Mouse (Mus musculus): ENCODE results near the gene Ifna5. TPM values are rescaled to one million over a fixed set of nuclear protein-coding genes. Genes with fewer than 3 reads are reported as not detected.

The Ifna5 gene
- total RNA-seq, 2 experiments from 2014 or later = not detected

DNA sequence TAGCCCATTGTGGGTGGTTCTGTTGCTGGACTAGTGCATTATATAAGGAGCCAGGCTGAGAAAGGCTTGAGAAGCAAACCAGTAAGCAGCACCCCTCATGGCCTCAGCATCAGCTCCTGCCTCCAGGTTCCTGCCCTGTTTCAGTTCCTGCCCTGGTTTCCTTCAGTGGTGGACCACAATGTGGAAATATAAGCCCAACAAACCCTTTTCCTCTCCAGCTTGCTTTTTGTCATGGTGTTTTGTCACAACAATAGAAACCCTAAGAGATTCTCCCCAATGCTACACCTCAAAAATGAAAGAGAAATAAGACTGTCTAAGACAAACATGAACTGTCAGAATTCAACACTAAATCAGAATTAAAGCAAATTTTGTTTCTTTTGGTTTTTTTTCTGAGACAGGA is 23.9 kb downstream of the Ifna5 start:
- intact Hi-C loops (cut with DNase I) = no loop called here
- no peak for DNase-seq (ENCODE audit: low spot score)

DNA sequence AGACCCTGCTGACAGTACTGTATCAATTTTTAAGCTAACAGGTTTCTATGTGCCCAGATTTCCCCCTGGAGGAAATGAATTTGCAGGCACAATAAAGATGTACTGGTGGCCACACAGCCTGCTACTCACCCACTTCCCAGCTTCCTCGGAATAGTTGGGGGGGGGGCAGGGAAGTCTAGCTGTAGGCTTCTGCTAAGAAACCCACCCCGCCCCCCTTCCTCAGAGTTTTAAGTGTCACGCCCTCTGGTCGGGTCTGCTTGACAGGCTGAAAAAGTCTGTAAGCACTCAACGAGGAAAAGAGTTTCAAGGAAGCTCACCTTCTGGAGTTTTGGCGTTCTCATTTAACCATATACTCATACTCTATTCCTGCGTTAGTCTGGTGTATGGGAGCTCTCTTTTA is 28.0 kb downstream of the Ifna5 start:
- no peak for DNase-seq (ENCODE audit: low spot score)
- intact Hi-C loops (cut with DNase I) = no loop called here

DNA sequence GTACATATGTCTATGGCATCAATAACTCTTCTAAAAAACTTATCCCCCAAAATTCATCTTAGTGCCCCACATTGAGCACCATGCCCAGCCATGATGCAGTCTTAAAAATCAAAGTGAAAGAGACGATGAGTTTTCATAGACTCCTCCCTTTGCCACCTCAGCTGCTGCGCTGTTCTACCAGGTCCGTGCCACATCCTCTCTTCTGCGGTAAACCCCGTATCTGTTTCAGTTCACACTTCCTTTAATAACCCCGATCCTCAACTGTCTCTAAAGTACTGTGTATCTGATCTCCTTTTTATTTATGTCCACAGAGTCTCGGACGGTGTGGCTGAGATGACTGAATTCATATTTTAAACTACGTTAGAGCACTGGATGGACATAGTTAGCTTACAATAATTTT is 29.3 kb downstream of the Ifna5 start:
- no peak for DNase-seq (ENCODE audit: low spot score)
- intact Hi-C loops (cut with DNase I) = no loop called here

DNA sequence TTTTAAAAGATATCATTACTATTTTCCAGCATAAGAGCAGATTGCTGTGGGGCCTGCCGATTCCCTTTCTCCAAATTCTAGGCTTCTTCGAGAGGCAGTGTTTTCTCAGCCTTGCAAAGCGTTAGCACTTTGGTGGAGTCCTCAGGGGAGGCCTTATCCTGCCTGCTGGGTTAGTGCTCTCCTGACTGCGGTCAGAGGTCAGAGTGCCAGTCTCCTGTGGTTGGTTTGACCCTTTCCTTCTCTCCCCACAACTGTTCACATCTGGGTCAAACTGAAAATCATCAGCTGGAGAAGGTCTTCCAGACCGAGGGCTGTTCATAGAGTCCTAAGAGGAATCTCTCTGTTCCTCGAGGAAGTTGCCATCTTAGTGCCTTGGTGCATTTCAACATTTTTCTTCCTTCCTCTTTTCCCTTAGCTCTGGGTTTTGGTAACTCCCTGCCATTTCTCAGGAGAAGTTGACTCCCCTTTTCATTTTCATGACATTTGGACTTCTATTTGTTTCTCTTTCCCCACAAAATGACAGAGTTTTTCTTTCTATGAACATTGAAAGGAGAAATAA is 29.8 kb downstream of the Ifna5 start:
- intact Hi-C loops (cut with DNase I) = no loop called here
- DNase-seq (ENCODE audit: low spot score) = no peak

DNA sequence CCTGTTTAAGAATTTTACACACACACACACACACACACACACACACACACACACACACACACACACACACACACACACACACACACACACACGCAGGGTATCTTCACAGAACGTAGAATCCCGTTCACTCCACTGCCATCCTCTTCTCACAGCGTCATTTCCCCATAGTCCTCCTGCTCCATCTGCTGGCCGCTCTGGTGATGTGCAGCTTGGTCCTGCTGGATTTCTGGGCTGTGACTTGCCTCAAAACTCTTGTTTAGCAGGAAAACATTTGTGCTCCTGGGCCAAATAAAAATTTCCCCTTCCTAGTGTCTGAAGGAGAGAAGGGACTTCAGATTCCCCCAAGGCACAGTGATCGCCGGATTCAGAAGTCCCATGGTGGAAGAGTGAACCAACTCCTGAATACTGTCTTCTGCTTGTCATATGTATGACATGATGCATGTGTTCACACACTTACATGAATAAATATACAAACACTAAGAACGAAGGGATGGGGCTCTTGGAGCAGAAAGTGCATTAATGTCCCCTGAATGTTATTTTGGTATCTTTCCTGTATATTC is 32.1 kb downstream of the Ifna5 start:
- intact Hi-C loops (cut with DNase I) = no loop called here
- peak; percentile 35 for DNase-seq (ENCODE audit: low spot score)

DNA sequence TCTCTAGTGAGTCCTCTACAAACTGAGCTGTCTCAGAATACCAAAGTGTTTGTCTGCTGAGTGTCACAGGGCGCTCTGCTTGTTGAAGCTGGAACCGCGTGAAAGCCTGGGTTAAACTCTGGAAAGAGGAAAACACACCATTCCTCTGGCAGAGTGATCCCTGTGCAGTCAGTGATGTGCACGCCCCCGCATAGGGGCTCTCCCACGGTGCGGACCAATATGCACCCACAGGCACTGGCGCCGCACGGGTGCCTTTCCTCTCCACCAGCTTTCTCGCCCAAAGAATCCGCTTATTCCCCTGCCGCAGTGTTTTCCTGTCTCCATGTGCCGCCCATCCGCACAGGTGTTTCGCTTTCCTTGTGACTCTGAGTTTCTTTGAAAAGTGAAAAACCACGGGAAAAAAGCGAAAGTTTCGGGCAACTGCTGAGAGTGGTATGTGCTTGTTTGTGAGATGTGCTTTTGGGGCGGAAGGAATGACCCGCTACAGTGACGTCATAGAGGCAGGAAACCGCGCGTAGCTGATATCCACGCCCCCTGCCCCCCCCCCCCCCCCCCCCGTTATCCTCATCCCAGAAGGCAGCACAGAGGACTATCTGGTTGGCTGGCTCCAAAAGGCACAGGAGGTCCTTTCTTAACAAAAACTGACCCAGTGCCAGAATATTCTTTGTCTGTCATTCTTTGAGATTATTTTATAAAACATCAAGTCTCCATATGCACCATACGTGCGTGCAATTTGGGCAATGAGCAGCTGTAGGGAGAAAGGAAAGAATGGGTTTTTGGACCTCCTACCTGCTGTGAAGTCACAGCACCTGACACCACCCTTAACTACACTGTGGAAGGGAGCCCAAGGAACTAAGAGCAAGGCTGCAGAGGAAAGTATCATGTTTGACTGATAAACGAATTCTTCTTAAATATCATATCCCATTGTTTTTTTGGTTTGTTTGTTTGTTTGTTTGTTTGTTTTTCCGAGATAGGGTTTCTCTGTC is 32.9 kb downstream of the Ifna5 start:
- intact Hi-C loops (cut with DNase I) = no loop called here
- DNase-seq (ENCODE audit: low spot score) = no peak

DNA sequence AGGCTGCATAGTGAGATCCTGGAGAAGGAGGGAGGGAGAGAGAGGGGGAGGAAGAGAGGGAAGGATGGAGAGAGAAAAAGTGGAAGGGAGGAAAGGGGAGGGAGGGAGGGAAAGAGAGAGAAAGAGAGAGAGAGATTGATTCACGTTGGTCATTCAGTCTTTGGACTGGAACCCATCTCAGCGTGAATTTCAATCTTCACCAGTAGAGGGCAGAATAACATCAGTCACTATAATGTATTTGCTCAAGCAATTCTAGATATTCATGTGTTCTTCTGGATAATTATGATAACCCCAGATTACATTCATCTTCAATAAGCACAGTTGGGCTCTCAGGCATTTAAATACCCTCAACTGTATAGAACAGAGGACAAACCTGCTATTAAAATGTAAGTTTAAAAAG is 37.4 kb downstream of the Ifna5 start:
- no peak for DNase-seq (ENCODE audit: low spot score)
- intact Hi-C loops (cut with DNase I) = loop anchor here (1.0 to 10.0 kb wide), 3 partner anchors 64 to 652 kb away; no protein-coding TSS in a partner anchor

DNA sequence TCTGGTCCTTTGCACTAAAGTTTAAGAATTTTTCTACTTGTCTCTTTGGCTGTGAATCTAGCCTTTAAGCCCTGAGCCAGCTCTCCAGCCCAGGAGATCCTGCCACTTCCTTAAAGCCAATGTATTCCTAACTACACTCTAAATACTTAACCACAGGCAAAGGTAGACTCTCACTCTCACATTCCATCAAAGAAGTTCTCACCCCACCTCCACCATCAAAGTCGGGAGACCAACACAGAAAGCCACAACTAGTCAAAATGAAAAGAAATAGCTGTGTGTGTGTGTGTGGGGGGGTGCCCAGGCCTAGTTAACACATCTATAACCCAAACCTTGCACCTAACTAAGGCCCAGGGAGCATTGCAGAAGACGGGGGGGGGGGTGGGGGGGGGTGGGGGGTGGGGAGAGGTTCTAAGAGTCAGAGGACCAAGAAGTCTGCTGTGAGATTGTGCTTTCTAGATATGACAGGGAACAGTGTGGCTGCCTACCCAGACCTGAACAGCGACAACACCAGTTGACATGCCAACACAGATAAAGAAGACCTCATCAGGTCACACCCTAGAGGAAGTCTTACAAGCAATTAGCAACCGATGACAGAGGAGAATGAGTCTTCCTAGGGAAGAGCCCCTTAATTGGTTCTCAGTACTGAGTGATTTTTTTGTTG is 40.2 kb downstream of the Ifna5 start:
- no peak for DNase-seq (ENCODE audit: low spot score)
- intact Hi-C loops (cut with DNase I) = loop anchor here (10.0 kb wide), 1 partner anchor 649 kb away; no protein-coding TSS in a partner anchor

DNA sequence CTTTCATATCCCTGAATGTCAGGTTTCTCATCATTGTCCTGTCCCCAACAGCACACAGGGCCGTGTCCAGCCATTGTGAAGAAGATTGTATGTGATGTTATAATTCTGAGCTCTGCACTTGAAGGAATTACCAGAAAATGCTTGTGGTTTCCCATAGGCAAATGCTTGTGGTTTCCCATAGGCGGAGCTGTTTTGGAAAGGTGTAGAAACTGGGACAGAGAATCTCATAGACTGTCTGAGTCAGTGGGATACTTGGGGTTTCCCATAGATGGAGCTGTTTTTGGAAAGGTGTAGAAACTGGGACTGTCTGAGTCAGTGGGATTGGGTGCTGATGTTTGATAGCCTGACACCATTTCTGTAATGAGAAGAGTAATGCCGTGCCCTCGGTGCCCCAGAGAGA is 41.2 kb downstream of the Ifna5 start:
- no peak for DNase-seq (ENCODE audit: low spot score)

DNA sequence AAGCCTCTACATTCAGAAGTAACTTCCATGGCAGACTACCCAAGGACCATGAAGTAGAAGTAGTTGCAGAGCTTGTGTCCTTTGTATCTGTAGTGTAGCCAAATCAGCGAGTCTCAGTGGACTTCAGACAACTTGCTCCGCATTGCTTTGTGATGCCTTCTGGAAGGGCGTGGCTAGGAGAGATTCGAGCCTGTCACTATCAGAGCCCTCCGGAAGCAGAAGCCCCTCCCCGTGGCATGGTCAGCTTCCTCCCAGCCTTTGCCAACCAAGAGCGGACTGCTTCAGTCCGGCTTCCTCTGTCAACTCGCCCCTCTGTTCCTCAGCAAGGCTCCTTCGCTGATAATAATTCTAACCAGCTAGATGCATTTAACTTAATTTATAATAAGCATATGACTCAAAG is 42.9 kb downstream of the Ifna5 start:
- intact Hi-C loops (cut with DNase I) = loop anchor here (10.0 kb wide), 1 partner anchor 647 kb away; no protein-coding TSS in a partner anchor
- DNase-seq (ENCODE audit: low spot score) = no peak

More for the DNA sequence above, 41.2 kb downstream of the Ifna5 start:
- intact Hi-C loops (cut with DNase I) = loop anchor here (10.0 kb wide), 1 partner anchor 648 kb away; no protein-coding TSS in a partner anchor

DNA sequence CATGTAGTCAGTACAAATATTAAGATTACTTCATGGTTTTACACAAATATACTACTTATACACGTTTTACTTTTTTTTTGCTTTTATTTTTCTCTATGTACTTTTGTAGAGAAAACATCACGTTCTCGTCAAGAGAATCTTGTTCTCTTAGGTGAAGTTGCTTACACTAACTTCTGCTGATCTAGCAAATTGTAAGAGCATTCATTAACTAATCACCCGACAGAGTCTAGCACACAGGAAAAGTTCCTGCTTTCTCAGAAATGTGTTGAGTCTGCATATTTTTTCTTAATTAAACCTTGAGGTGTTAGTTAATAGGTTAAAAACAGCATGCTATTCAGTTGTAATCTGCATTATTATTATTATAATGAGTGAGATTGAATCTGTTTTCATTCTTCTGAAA is 43.4 kb downstream of the Ifna5 start:
- intact Hi-C loops (cut with DNase I) = loop anchor here (10.0 kb wide), 1 partner anchor 646 kb away; no protein-coding TSS in a partner anchor
- no peak for DNase-seq (ENCODE audit: low spot score)

DNA sequence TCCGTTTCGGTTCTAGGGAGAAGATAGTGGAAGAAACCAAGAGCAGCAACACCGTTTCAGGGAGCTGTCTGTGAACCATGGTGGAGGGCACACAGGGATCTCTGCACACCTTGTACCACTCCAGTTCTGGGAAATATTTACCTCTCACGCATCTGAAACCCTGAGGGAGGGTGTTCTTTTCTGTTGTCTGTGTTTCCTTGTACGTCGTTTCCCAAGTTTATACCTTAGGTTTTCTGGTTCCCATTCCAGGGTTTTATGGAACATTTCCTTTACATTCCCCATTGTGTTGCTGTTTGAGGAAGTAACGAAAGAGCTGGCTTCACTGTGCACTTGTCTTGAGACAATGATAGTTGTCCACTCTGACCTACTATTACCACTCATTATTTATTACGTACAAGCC is 44.8 kb downstream of the Ifna5 start, which contains the start of gene Ifne:
Gene Ifne (minus strand): TSS at position 101 of the 400 bp plus-strand sequence.
- intact Hi-C loops (cut with DNase I) = no loop called here
- no peak for DNase-seq (ENCODE audit: low spot score)

Other genes starting within 250 kb of the Ifna5 start
- not detected for gene Ifna9, start 243.1 kb upstream of the Ifna5 start, total RNA-seq (2021)
- not detected for gene Ifna12, start 232.1 kb upstream of the Ifna5 start, total RNA-seq (2021)
- not detected for gene C87499, start 201.1 kb upstream of the Ifna5 start, total RNA-seq (2021)
- gene Ifna13, start 191.1 kb upstream of the Ifna5 start, total RNA-seq (2021) = not detected
- gene Ifna16, start 158.6 kb upstream of the Ifna5 start, total RNA-seq (2021) = not detected
- not detected for gene Ifna2, start 151.6 kb upstream of the Ifna5 start, total RNA-seq (2021)
- not detected for gene Ifnab, start 144.2 kb upstream of the Ifna5 start, total RNA-seq (2021)
- under 1 TPM; 0.50 to 0.57 TPM for gene Gm26566, start 113.7 kb upstream of the Ifna5 start, total RNA-seq (2021)
- 10 to 100 TPM; 67.0 to 74.9 TPM for gene Klhl9, start 113.1 kb upstream of the Ifna5 start, total RNA-seq (2021)
- not detected for gene Gm13271, start 80.7 kb upstream of the Ifna5 start, total RNA-seq (2021)
- not detected for gene Gm13283, start 75.4 kb upstream of the Ifna5 start, total RNA-seq (2021)
- not detected for gene Gm13290, start 61.7 kb upstream of the Ifna5 start, total RNA-seq (2021)
- gene Gm13289, start 58.6 kb upstream of the Ifna5 start, total RNA-seq (2021) = not detected
- not detected for gene Gm13272, start 55.7 kb upstream of the Ifna5 start, total RNA-seq (2021)
- under 1 TPM in 1 of 2 experiments, not detected in 1; 0.18 TPM for gene Ifnz, start 53.4 kb upstream of the Ifna5 start, total RNA-seq (2021)
- not detected for gene Gm13276, start 49.8 kb upstream of the Ifna5 start, total RNA-seq (2021)
- gene Gm13277, start 46.9 kb upstream of the Ifna5 start, total RNA-seq (2021) = not detected
- gene Gm13278, start 44.0 kb upstream of the Ifna5 start, total RNA-seq (2021) = not detected
- gene Gm13275, start 41.0 kb upstream of the Ifna5 start, total RNA-seq (2021) = not detected
- not detected for gene Gm13279, start 38.1 kb upstream of the Ifna5 start, total RNA-seq (2021)
- gene Gm13285, start 35.9 kb upstream of the Ifna5 start, total RNA-seq (2021) = under 1 TPM in 1 of 2 experiments, not detected in 1; 0.22 TPM
- not detected for gene Gm13287, start 32.3 kb upstream of the Ifna5 start, total RNA-seq (2021)
- not detected for gene Gm13288, start 30.0 kb upstream of the Ifna5 start, total RNA-seq (2021)
- gene Ifna7, start 19.3 kb upstream of the Ifna5 start, total RNA-seq (2021) = not detected
- gene Ifna11, start 15.6 kb upstream of the Ifna5 start, total RNA-seq (2021) = not detected
- gene Ifna6, start 8.1 kb upstream of the Ifna5 start, total RNA-seq (2021) = not detected
- not detected for gene Ifna4, start 6.3 kb downstream of the Ifna5 start, total RNA-seq (2021)
- not detected for gene Ifna1, start 14.6 kb downstream of the Ifna5 start, total RNA-seq (2021)
- not detected for gene Ifne, start 44.7 kb downstream of the Ifna5 start, total RNA-seq (2021)

Measured in heart, postnatal 25 days (tissue).